Mouse (Mus musculus) lung, embryonic 16.5 days (tissue): Measurements from ENCODE around the gene Pecam1. TPM values are rescaled to one million over a fixed set of nuclear protein-coding genes. Genes with fewer than 3 reads are reported as not detected.
"Not testable (repeated sequence)": the region's sequence is repeated elsewhere in the genome, so short reads cannot be mapped to it uniquely, and the experiment has no call there.

Experiments used
- ATAC-seq: fragments of 200-750 bp; cut with Nextera tagmentation; 2 replicates; pipeline ENCODE4 v1.8.0; 2017; ENCODE audit warnings: low read depth, mild to moderate bottlenecking, moderate library complexity
- H3K27ac ChIP-seq: fragments of 300-500 bp; sonication (generic); 2 replicates; pipeline ENCODE4 v1.5.1; 2014; ENCODE audit warnings: mild to moderate bottlenecking, control low read depth, low read length
- H3K27me3 ChIP-seq: fragments of 300-500 bp; sonication (generic); 2 replicates; pipeline ENCODE4 v1.6.1; 2014; ENCODE audit warnings: low read depth, low read length, mixed read lengths; ENCODE audit not compliant: control insufficient read depth, insufficient read depth
- H3K36me3 ChIP-seq: fragments of 300-500 bp; sonication (generic); 2 replicates; pipeline ENCODE4 v1.6.1; 2014; ENCODE audit warnings: low read length; ENCODE audit not compliant: control insufficient read depth, insufficient read depth
- H3K4me1 ChIP-seq: fragments of 300-500 bp; sonication (generic); replicated peaks from 2 replicates; pipeline ENCODE4 v1.6.1; 2014; ENCODE audit warnings: low read length, mixed read lengths; ENCODE audit not compliant: control insufficient read depth, insufficient read depth
- H3K4me2 ChIP-seq: fragments of 300-500 bp; sonication (generic); 2 replicates; pipeline ENCODE4 v1.6.1; 2014; ENCODE audit warnings: low read depth, low read length, control low read depth
- H3K4me3 ChIP-seq: fragments of 300-500 bp; sonication (generic); 2 replicates; pipeline ENCODE4 v1.5.1; 2014; ENCODE audit warnings: mild to moderate bottlenecking, low read length, control low read depth
- H3K9ac ChIP-seq: fragments of 300-500 bp; sonication (generic); 2 replicates; pipeline ENCODE4 v1.6.1; 2014; ENCODE audit warnings: low read length, control low read depth
- H3K9me3 ChIP-seq: fragments of 300-500 bp; sonication (generic); 2 replicates; pipeline ENCODE4 v1.6.1; 2016; ENCODE audit warnings: low read length; ENCODE audit not compliant: control insufficient read depth
- WGBS: fragments of 180-500 bp; shearing (Covaris S2); extraction: QIAGEN DNeasy Blood & Tissue Kit; methylation state at CpG from one replicate; pipeline ENCODE4 v1.1.7; 2014; 5-methylcytosine and 5-hydroxymethylcytosine counted together
- polyA plus RNA-seq: library from polyadenylated mRNA; unstranded; fragments of >200 nt; fragmentation: Nextera tagmentation; extraction: Ambion mirVana; gene quantifications from 2 replicates; pipeline ENCODE4 v1.2.1, GENCODE M21; 2015

The Pecam1 gene
- polyA plus RNA-seq, 1 experiment from 2014 or later, result 151 TPM

GRCm38 (mm10) chr11:106640059-106640458, 110.4 kb downstream of the Pecam1 start:
- peak; percentile 37; the same call in 1 of the 2 replicates for ATAC-seq
- Histone ChIP-seq H3K4me2 (peak overlapping the region; percentile 22; the same call in 1 of the 2 replicates), H3K27ac (peak overlapping the region; percentile 78), H3K27me3 (no peaks in the 10 kb centered on the region), H3K36me3 (no peaks in the 10 kb centered on the region), H3K4me1 (peaks cover 32% of the 10 kb centered on the region), H3K4me3 (no peak overlapping the region), H3K9ac (peak overlapping the region; percentile 28; the same call in 1 of the 2 replicates), H3K9me3 (no peaks in the 10 kb centered on the region)
- WGBS, result 10% methylated on average over 9 of the region's 9 CpGs

- 0 out of 2 replicates have a peak overlapping the region, but pooled peaks have one; percentile 35 for H3K9ac ChIP-seq
- WGBS, result 15% methylated on average over 5 of the region's 5 CpGs
- H3K4me2 ChIP-seq, result peak overlapping the region; percentile 5; the same call in 1 of the 2 replicates
- peak overlapping the region; percentile 78 for H3K27ac ChIP-seq
- peak; percentile 56 for ATAC-seq
- H3K9me3 ChIP-seq, result no peaks in the 10 kb centered on the region
- H3K4me3 ChIP-seq, result no peak overlapping the region
- peaks cover 32% of the 10 kb centered on the region for H3K4me1 ChIP-seq
- no peaks in the 10 kb centered on the region for H3K36me3 ChIP-seq
- no peaks in the 10 kb centered on the region for H3K27me3 ChIP-seq
These were observed 111.1 kb downstream of the Pecam1 start for GRCm38 (mm10) chr11:106639356-106639692.

GRCm38 (mm10) chr11:106638551-106639355, 111.7 kb downstream of the Pecam1 start:
- Histone ChIP-seq H3K4me1 (peaks cover 32% of the 10 kb centered on the region), H3K9me3 (no peaks in the 10 kb centered on the region), H3K9ac (no peak overlapping the region), H3K36me3 (no peaks in the 10 kb centered on the region), H3K4me2 (no peak overlapping the region), H3K27ac (peak overlapping the region; percentile 78), H3K27me3 (no peaks in the 10 kb centered on the region), H3K4me3 (no peak overlapping the region)
- WGBS, result 37% methylated on average over 9 of the region's 9 CpGs
- no peak for ATAC-seq

GRCm38 (mm10) chr11:106637754-106638153, 112.7 kb downstream of the Pecam1 start:
- no peaks in the 10 kb centered on the region for H3K27me3 ChIP-seq
- no peak overlapping the region for H3K4me3 ChIP-seq
- peaks cover 32% of the 10 kb centered on the region for H3K4me1 ChIP-seq
- H3K27ac ChIP-seq, result peak overlapping the region; percentile 15; the same call in 1 of the 2 replicates
- no peak overlapping the region for H3K4me2 ChIP-seq
- WGBS, result 11% methylated on average over 7 of the region's 7 CpGs
- no peak overlapping the region for H3K9ac ChIP-seq
- no peaks in the 10 kb centered on the region; the same call in 1 of the 2 replicates for H3K9me3 ChIP-seq
- ATAC-seq, result peak; percentile 64
- no peaks in the 10 kb centered on the region for H3K36me3 ChIP-seq

GRCm38 (mm10) chr11:106635946-106636345, 114.5 kb downstream of the Pecam1 start:
- no peak overlapping the region for H3K4me3 ChIP-seq
- no peaks in the 10 kb centered on the region for H3K27me3 ChIP-seq
- no peak overlapping the region for H3K9ac ChIP-seq
- no peaks in the 10 kb centered on the region; the same call in 1 of the 2 replicates for H3K9me3 ChIP-seq
- H3K36me3 ChIP-seq, result no peaks in the 10 kb centered on the region
- no peak for ATAC-seq
- no peak overlapping the region for H3K4me2 ChIP-seq
- 27% methylated on average over 2 of the region's 2 CpGs for WGBS
- no peak overlapping the region for H3K27ac ChIP-seq
- H3K4me1 ChIP-seq, result peaks cover 26% of the 10 kb centered on the region

GRCm38 (mm10) chr11:106634175-106634574, 116.3 kb downstream of the Pecam1 start:
- H3K27ac ChIP-seq, ATAC-seq, H3K36me3 ChIP-seq, H3K9ac ChIP-seq, H3K27me3 ChIP-seq, H3K4me3 ChIP-seq, H3K9me3 ChIP-seq, H3K4me2 ChIP-seq: not testable (repeated sequence)
- 77% methylated on average over 3 of the region's 3 CpGs for WGBS
- peaks cover 14% of the 10 kb centered on the region for H3K4me1 ChIP-seq

GRCm38 (mm10) chr11:106633456-106633855, 117.0 kb downstream of the Pecam1 start:
- 84% methylated on average over 2 of the region's 2 CpGs for WGBS

GRCm38 (mm10) chr11:106627692-106628091, 122.7 kb downstream of the Pecam1 start:
- H3K27me3 ChIP-seq, result no peaks in the 10 kb centered on the region
- no peaks in the 10 kb centered on the region for H3K36me3 ChIP-seq
- peak; percentile 77; the same call in 1 of the 2 replicates for ATAC-seq
- no peak overlapping the region for H3K4me3 ChIP-seq
- 16% methylated on average over 6 of the region's 6 CpGs for WGBS
- H3K27ac ChIP-seq, result no peak overlapping the region
- H3K9ac ChIP-seq, result no peak overlapping the region
- H3K4me2 ChIP-seq, result no peak overlapping the region
- H3K4me1 ChIP-seq, result no peaks in the 10 kb centered on the region
- no peaks in the 10 kb centered on the region for H3K9me3 ChIP-seq

More at GRCm38 (mm10) chr11:106633456-106633855, 117.0 kb downstream of the Pecam1 start:
- H3K36me3 ChIP-seq, result no peaks in the 10 kb centered on the region
- no peak overlapping the region for H3K9ac ChIP-seq
- peaks cover 8% of the 10 kb centered on the region for H3K4me1 ChIP-seq
- H3K4me2 ChIP-seq, result no peak overlapping the region
- no peak overlapping the region for H3K27ac ChIP-seq
- ATAC-seq, result no peak
- H3K27me3 ChIP-seq, result no peaks in the 10 kb centered on the region
- H3K9me3 ChIP-seq, result no peaks in the 10 kb centered on the region; the same call in 1 of the 2 replicates
- H3K4me3 ChIP-seq, result no peak overlapping the region

- Histone ChIP-seq H3K9me3 (no peaks in the 10 kb centered on the region), H3K27ac (no peak overlapping the region), H3K4me3 (no peak overlapping the region), H3K4me1 (no peaks in the 10 kb centered on the region), H3K9ac (no peak overlapping the region), H3K36me3 (no peaks in the 10 kb centered on the region), H3K27me3 (no peaks in the 10 kb centered on the region), H3K4me2 (no peak overlapping the region)
- ATAC-seq, result no peak
- WGBS, result 25% methylated on average over 3 of the region's 3 CpGs
These were observed 124.9 kb downstream of the Pecam1 start for GRCm38 (mm10) chr11:106625577-106625976.
